ENCODE assay signal across 8 mouse cellular contexts in genomic region chr2:164075088-164075487, GRCm38 (mm10). TPM values are rescaled to one million over a fixed set of nuclear protein-coding genes. Genes with fewer than 3 reads are reported as not detected.
DNase-seq lines count a peak whose midpoint lies in the region; ATAC-seq and TF ChIP-seq lines count a peak whose summit lies in the region.

No protein-coding gene starts in this region.

- no peak for ATAC-seq in heart, postnatal 0 days (ENCODE audit: insufficient read depth, low read depth)
- no peak for ATAC-seq in lung, embryonic 16.5 days (ENCODE audit: low read depth)

- no peaks in the 10 kb centered on the region for H3K27me3 ChIP-seq in E14TG2a.4 (ENCODE audit: insufficient read depth, low read length)
- no peaks in the 10 kb centered on the region for H3K27me3 ChIP-seq in heart, postnatal 0 days (ENCODE audit: control insufficient read depth, insufficient read depth, low read length)
- no peaks in the 10 kb centered on the region for H3K27me3 ChIP-seq in lung, embryonic 16.5 days (ENCODE audit: control insufficient read depth, insufficient read depth, low read depth, low read length)
- no peaks in the 10 kb centered on the region for H3K27me3 ChIP-seq in spleen, adult 2 months (ENCODE audit: control insufficient read depth, insufficient read depth, low read length)

- peak; percentile 72 for DNase-seq in A20 (ENCODE audit: low read depth, low spot score)
- no peak for DNase-seq in heart, postnatal 0 days (ENCODE audit: low spot score)
- peak in 1 of 2 experiments; percentile 61 for DNase-seq in spleen, adult 2 months (ENCODE audit: low read depth in 1 of 2, low spot score in 2 of 2)
- DNase-seq in retina, embryonic 14.5 days (ENCODE audit: low spot score): no peak
- no peak for DNase-seq in cerebellum, postnatal 25 days
- DNase-seq in gastrocnemius, postnatal 4 days (ENCODE audit: low spot score in 2 of 2): no peak

- no peak for TF ChIP-seq CTCF in E14TG2a.4 (conservative IDR thresholded peaks at IDR 0.05; ENCODE audit: low read length)
- TF ChIP-seq CTCF in heart, postnatal 0 days (IDR thresholded peaks at IDR 0.05; ENCODE audit: low read depth): no peak
- no peak for TF ChIP-seq CTCF in spleen, adult 2 months (IDR thresholded peaks at IDR 0.05; ENCODE audit: extremely low read depth, insufficient read depth, insufficient read length, insufficient replicate concordance)

- TF ChIP-seq EP300 in heart, postnatal 0 days (IDR thresholded peaks at IDR 0.05; ENCODE audit: low read depth): no peak

- peak overlapping the region; percentile 70; the same call in 1 of the 2 replicates for H3K9ac ChIP-seq in heart, postnatal 0 days (replicated peaks; ENCODE audit: low read depth, low read length)
- peak overlapping the region; percentile 89 for H3K9ac ChIP-seq in lung, embryonic 16.5 days (ENCODE audit: low read length)

- peak; percentile 23; the same call in 1 of the 2 replicates for TF ChIP-seq POLR2A in spleen, adult 2 months (IDR thresholded peaks at IDR 0.05; ENCODE audit: low read depth, low read length)

- H3K4me2 ChIP-seq in heart, postnatal 0 days (ENCODE audit: low read depth, low read length): peak overlapping the region; percentile 89
- H3K4me2 ChIP-seq in lung, embryonic 16.5 days (ENCODE audit: low read depth, low read length): peak overlapping the region; percentile 68

- peak overlapping the region; percentile 0; the same call in 1 of the 2 replicates for H3K27ac ChIP-seq in heart, postnatal 0 days (ENCODE audit: low read depth)
- H3K27ac ChIP-seq in lung, embryonic 16.5 days (ENCODE audit: low read length): no peak overlapping the region
- H3K27ac ChIP-seq in spleen, adult 2 months (ENCODE audit: insufficient read depth, low read length): peak overlapping the region; percentile 97

- peaks cover 48% of the 10 kb centered on the region for H3K4me1 ChIP-seq in E14TG2a.4 (replicated peaks; ENCODE audit: low read depth, low read length)
- H3K4me1 ChIP-seq in heart, postnatal 0 days (ENCODE audit: control insufficient read depth, insufficient read depth): peaks cover 10% of the 10 kb centered on the region
- peaks cover 12% of the 10 kb centered on the region for H3K4me1 ChIP-seq in lung, embryonic 16.5 days (replicated peaks; ENCODE audit: control insufficient read depth, insufficient read depth, low read length)
- H3K4me1 ChIP-seq in spleen, adult 2 months (ENCODE audit: control insufficient read depth, insufficient read depth, insufficient read length): peaks cover 5% of the 10 kb centered on the region

- no peaks in the 10 kb centered on the region for H3K9me3 ChIP-seq in E14TG2a.4 (ENCODE audit: low read length)
- no peaks in the 10 kb centered on the region for H3K9me3 ChIP-seq in heart, postnatal 0 days (replicated peaks; ENCODE audit: control insufficient read depth, low read length)
- H3K9me3 ChIP-seq in lung, embryonic 16.5 days (ENCODE audit: control insufficient read depth, low read length): no peaks in the 10 kb centered on the region

- H3K36me3 ChIP-seq in E14TG2a.4 (ENCODE audit: insufficient read depth, low read length): peaks cover 34% of the 10 kb centered on the region
- H3K36me3 ChIP-seq in heart, postnatal 0 days (replicated peaks; ENCODE audit: control insufficient read depth, insufficient read depth, low read length): peaks cover 8% of the 10 kb centered on the region
- H3K36me3 ChIP-seq in lung, embryonic 16.5 days (ENCODE audit: control insufficient read depth, insufficient read depth, low read length): no peaks in the 10 kb centered on the region; the same call in 1 of the 2 replicates
- peaks cover 2% of the 10 kb centered on the region for H3K36me3 ChIP-seq in spleen, adult 2 months (ENCODE audit: control insufficient read depth, insufficient read depth, low read length)

- peak overlapping the region; percentile 99 for H3K4me3 ChIP-seq in E14TG2a.4 (replicated peaks; ENCODE audit: low read length)
- peak overlapping the region; percentile 75 for H3K4me3 ChIP-seq in heart, postnatal 0 days (ENCODE audit: low read depth, low read length)
- H3K4me3 ChIP-seq in lung, embryonic 16.5 days (ENCODE audit: low read length): peak overlapping the region; percentile 91
- peak overlapping the region; percentile 94 for H3K4me3 ChIP-seq in spleen, adult 2 months (ENCODE audit: extremely low read depth, insufficient read depth, insufficient read length)

- 35% methylated on average over 5 of the region's 5 CpGs for WGBS in heart, postnatal 0 days
- WGBS in lung, embryonic 16.5 days: 29% methylated on average over 5 of the region's 5 CpGs
- WGBS in spleen, adult 2 months: 2% methylated on average over 5 of the region's 5 CpGs

RNA-seq across cellular contexts. Expression of gene Tomm34, which starts 4.1 kb away (rescaled TPM):
- total RNA-seq in heart, postnatal 0 days (2014; rRNA removed; ENCODE audit: low replicate concordance): 46.6 and 58.8 TPM in 2 replicates
- 34.8 and 35.1 TPM in 2 replicates for polyA plus RNA-seq in heart, postnatal 0 days (2015; fragmentation: Nextera tagmentation; extraction: Ambion mirVana)
- 51.3 and 54.2 TPM in 2 replicates for polyA plus RNA-seq in lung, embryonic 16.5 days (2015; fragmentation: Nextera tagmentation; extraction: Ambion mirVana)
- polyA plus RNA-seq in spleen, adult 2 months (2012; rRNA removed): 51.7 and 66.0 TPM in 2 replicates
- total RNA-seq in gastrocnemius, postnatal 4 days (2021): 10 to 100 TPM; 25.2 to 25.4 TPM

RNA-seq across cellular contexts. Expression of gene Stk4, which starts 5.0 kb away (rescaled TPM):
- 16.6 and 19.4 TPM in 2 replicates for total RNA-seq in heart, postnatal 0 days (2014; rRNA removed; ENCODE audit: low replicate concordance)
- polyA plus RNA-seq in heart, postnatal 0 days (2015; fragmentation: Nextera tagmentation; extraction: Ambion mirVana): 8.6 TPM in 2 replicates
- 22.3 and 31.5 TPM in 2 replicates for polyA plus RNA-seq in lung, embryonic 16.5 days (2015; fragmentation: Nextera tagmentation; extraction: Ambion mirVana)
- polyA plus RNA-seq in spleen, adult 2 months (2012; rRNA removed): 31.6 and 36.9 TPM in 2 replicates
- total RNA-seq in gastrocnemius, postnatal 4 days (2021): 10 to 100 TPM; 19.1 to 21.3 TPM

RNA-seq across cellular contexts. Expression of gene Pabpc1l, which starts 49.8 kb away (rescaled TPM):
- not detected in 2 replicates for total RNA-seq in heart, postnatal 0 days (2014; rRNA removed; ENCODE audit: low replicate concordance)
- polyA plus RNA-seq in heart, postnatal 0 days (2015; fragmentation: Nextera tagmentation; extraction: Ambion mirVana): 0.56 and 1.0 TPM in 2 replicates
- 0.74 and 0.77 TPM in 2 replicates for polyA plus RNA-seq in lung, embryonic 16.5 days (2015; fragmentation: Nextera tagmentation; extraction: Ambion mirVana)
- 0.23 and 0.69 TPM in 2 replicates for polyA plus RNA-seq in spleen, adult 2 months (2012; rRNA removed)
- total RNA-seq in gastrocnemius, postnatal 4 days (2021): 1 to 10 TPM; 3.8 to 4.8 TPM
